Mouse (Mus musculus): Measurements from ENCODE around the gene Selenbp2. TPM values are rescaled to one million over a fixed set of nuclear protein-coding genes. Genes with fewer than 3 reads are reported as not detected.

The Selenbp2 gene
- polyA plus RNA-seq (2012), result not detected in 2 replicates

GRCm38 (mm10) chr3:94693329-94693825 is at the start of gene Selenbp2:
Gene Selenbp2 (plus strand): TSS chr3:94693556.

GRCm38 (mm10) chr3:94658740-94659095 is 34.6 kb upstream of the Selenbp2 start, which contains the start of gene Tuft1:
Gene Tuft1 (minus strand): TSS chr3:94658872.

Other genes with a start within 250 kb of the Selenbp2 start
- gene Oaz3, start 249.6 kb upstream of the Selenbp2 start, polyA plus RNA-seq (2012), result not detected in 2 replicates
- gene Celf3, start 215.3 kb upstream of the Selenbp2 start, polyA plus RNA-seq (2012), result not detected in 2 replicates
- gene Riiad1, start 213.2 kb upstream of the Selenbp2 start, polyA plus RNA-seq (2012), result 0.10 TPM in 1 of 2 replicates, not detected in the other
- gene Snx27, start 110.8 kb upstream of the Selenbp2 start, polyA plus RNA-seq (2012), result 5.6 and 6.2 TPM in 2 replicates
- gene Gm10972, start 50.4 kb upstream of the Selenbp2 start, polyA plus RNA-seq (2012), result not detected in 2 replicates
- 2.0 and 3.0 TPM in 2 replicates for gene Tuft1, start 34.7 kb upstream of the Selenbp2 start, polyA plus RNA-seq (2012)
- 0.06 and 0.08 TPM in 2 replicates for gene Cgn, start 92.9 kb downstream of the Selenbp2 start, polyA plus RNA-seq (2012)
- gene Pogz, start 144.0 kb downstream of the Selenbp2 start, polyA plus RNA-seq (2012), result 54.5 and 75.9 TPM in 2 replicates
- 151 and 173 TPM in 2 replicates for gene Psmb4, start 193.4 kb downstream of the Selenbp2 start, polyA plus RNA-seq (2012)
- 19.5 and 20.8 TPM in 2 replicates for gene Selenbp1, start 239.5 kb downstream of the Selenbp2 start, polyA plus RNA-seq (2012)